Mouse (Mus musculus) hematopoietic stem cell, adult 5-6 weeks (primary cell): ENCODE measurements around the gene Pdlim7. TPM values are rescaled to one million over a fixed set of nuclear protein-coding genes. Genes with fewer than 3 reads are reported as not detected.
A peak's percentile ranks its signal among the peaks of the same experiment; 100 is the strongest.

Experiments used
- ATAC-seq, 2 experiments: fragments of 125-278 bp in 1 of 2; replicated peaks in 1 of 2; 2 replicates each; pipeline ENCODE4 v1.8.0; 2016 to 2017; ENCODE audit warnings: inconsistent platforms in 2 of 2, mild to moderate bottlenecking in 2 of 2, moderate number of reproducible peaks in 2 of 2, low read depth in 1 of 2, moderate TSS enrichment in 1 of 2; ENCODE audit not compliant: low FRiP score in 2 of 2, poor library complexity in 2 of 2, severe bottlenecking in 2 of 2, insufficient read depth in 1 of 2, low TSS enrichment in 1 of 2
- total RNA-seq: library from RNA; stranded (forward); fragments of 172-1452, 232-1000 nt; gene quantifications from 2 replicates; pipeline ENCODE4 v1.2.3, GENCODE M21; 2017

Gene Pdlim7
- total RNA-seq = 8.1 and 10.0 TPM in 2 replicates

DNA sequence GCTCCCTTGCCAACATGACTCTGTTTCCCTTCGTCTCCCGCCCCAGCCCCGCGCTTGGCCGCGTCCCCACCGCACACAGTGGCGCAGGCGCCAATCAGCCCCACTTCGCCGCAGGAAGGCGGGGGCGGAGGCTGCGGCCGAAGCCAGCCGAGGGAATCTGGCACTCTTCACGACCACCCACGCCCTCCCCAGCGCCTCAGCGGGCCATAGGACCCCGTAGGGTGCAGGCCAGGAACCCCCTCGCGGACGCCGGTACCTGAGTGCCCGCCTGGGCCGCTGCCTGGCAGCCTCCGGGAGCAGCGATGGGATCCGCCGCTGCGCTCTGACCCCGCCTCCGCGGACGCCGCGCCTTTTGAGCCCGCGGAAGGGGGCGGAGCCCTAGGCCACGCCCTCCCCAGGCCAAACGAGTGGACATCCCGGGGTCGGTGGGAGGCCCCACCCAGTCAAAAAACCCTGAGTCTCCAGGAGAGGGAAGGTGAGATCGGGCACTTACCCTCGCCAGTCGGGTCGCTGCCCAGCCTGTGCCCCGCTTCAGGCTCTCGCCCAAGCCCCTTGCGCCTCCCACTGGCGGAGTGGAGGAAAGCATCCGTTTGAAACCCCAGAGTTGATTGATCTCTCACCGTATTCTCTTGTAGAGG, at the start of gene Pdlim7:
Gene Pdlim7 (minus strand): TSS at position 566 of the 638 bp plus-strand sequence.
- ATAC-seq = peak; percentile 51 to 63

- ATAC-seq = no peak
These were observed 44.0 kb upstream of the Pdlim7 start for GRCm38 (mm10) chr13:55557499-55557898.

DNA sequence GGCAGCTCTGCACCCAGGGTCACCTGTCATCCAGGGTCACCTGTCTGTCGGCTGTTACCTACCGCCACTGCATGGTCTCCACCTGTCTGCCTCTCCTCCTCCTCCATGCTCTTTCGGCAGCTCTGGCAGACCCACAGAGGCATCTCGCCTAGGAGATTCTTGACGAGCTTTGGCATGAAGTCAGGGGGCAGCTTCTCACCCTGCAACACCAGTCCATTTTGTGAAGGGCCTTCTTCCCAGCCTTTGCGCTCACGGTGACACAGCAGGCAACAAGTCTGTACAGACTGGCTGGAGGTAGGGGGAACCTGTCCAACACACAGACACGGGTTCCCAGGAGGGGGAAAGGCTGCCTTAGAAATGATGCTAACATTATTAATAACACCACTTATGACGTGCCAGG, 42.4 kb upstream of the Pdlim7 start:
- ATAC-seq = no peak

GRCm38 (mm10) chr13:55549061-55549460, 35.6 kb upstream of the Pdlim7 start:
- no peak for ATAC-seq

GRCm38 (mm10) chr13:55548426-55548825, 35.0 kb upstream of the Pdlim7 start:
- no peak for ATAC-seq

GRCm38 (mm10) chr13:55547916-55548315, 34.4 kb upstream of the Pdlim7 start:
- ATAC-seq = no peak

GRCm38 (mm10) chr13:55544792-55545191, 31.3 kb upstream of the Pdlim7 start:
- ATAC-seq = 0 out of 4 replicates have a peak, but pooled peaks of 1 of the 2 experiments have one; percentile 16

GRCm38 (mm10) chr13:55543447-55543846, 30.0 kb upstream of the Pdlim7 start:
- ATAC-seq = no peak

- ATAC-seq = no peak
These were observed 29.4 kb upstream of the Pdlim7 start for GRCm38 (mm10) chr13:55542891-55543290.

GRCm38 (mm10) chr13:55540933-55541332, 27.5 kb upstream of the Pdlim7 start:
- ATAC-seq = no peak

DNA sequence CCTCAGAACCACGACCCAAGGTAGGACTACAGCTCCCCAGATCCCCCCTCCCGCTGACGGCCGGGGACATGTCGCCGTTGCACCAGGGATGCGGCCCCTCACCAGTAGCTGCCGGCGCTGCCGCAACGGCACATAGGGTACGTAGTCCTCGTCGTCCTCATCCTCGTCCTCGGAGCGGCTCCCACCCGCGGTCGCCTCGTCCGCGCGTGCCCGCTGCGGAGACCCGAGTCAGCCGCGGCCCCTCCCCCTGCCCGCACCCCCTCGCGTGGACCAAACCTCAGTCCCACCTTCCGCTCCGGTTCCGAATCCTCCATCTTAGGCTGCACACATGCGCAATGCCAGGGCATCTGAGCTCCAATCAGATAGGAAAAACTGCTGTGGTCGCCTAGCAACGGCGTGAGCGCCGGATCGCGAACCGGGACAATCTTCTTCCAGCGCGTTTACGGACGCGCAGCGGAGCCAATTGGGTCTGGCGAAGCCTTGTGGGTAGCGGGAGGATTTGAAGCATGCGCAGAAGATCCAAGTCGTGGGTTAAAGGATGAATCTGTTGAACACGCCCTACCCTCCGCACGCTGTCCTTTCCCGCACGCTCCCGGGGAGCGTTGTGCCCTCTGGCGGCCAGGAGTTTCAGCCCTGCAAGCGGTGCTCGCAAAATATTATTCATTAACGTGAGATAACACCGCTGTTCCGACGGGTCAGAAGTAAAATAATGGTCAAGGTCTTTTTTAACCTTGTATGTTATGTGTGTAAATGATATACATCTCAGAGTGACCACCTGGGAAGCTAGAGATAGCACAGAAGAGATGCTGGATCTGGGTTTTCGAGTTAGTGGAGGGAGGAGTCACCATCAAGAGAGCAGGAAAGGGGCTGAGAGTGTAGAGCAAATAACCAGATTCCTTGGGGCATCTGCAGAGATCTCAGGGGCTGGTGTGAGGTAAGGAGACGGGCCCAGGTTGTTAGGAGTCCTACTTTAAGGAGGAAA, 23.0 kb upstream of the Pdlim7 start, which contains the start of gene Ddx41:
Gene Ddx41 (minus strand): TSS at position 465 of the 982 bp plus-strand sequence.
- peak; percentile 93 to 98 for ATAC-seq

- ATAC-seq = no peak
These were observed 22.3 kb upstream of the Pdlim7 start for GRCm38 (mm10) chr13:55535796-55536193.

DNA sequence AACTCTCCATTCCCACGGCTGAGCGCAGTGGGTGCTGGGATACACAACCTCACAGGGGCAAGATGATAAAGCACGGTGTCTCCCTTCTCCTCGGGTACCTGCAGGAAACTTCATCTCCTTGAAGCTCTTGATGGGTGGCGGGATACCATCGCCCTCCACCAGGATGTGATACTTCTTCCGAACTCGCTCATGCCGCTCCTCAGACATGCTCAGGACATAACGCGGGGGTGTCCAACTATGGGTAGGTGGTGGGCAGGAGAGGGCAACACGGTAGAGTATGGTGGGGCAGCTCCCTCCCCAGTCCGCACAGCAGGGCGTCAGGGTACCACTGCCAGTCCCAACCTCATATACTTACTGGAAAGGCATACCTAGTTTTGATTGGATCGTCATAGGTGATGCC, 21.7 kb upstream of the Pdlim7 start:
- no peak for ATAC-seq

- peak in 1 of 2 experiments; percentile 23; a peak in 1 of 4 replicates for ATAC-seq
These were observed 15.9 kb upstream of the Pdlim7 start, which contains the start of gene Dok3 for GRCm38 (mm10) chr13:55529198-55529915. Gene Dok3 (minus strand): TSS chr13:55529296.

DNA sequence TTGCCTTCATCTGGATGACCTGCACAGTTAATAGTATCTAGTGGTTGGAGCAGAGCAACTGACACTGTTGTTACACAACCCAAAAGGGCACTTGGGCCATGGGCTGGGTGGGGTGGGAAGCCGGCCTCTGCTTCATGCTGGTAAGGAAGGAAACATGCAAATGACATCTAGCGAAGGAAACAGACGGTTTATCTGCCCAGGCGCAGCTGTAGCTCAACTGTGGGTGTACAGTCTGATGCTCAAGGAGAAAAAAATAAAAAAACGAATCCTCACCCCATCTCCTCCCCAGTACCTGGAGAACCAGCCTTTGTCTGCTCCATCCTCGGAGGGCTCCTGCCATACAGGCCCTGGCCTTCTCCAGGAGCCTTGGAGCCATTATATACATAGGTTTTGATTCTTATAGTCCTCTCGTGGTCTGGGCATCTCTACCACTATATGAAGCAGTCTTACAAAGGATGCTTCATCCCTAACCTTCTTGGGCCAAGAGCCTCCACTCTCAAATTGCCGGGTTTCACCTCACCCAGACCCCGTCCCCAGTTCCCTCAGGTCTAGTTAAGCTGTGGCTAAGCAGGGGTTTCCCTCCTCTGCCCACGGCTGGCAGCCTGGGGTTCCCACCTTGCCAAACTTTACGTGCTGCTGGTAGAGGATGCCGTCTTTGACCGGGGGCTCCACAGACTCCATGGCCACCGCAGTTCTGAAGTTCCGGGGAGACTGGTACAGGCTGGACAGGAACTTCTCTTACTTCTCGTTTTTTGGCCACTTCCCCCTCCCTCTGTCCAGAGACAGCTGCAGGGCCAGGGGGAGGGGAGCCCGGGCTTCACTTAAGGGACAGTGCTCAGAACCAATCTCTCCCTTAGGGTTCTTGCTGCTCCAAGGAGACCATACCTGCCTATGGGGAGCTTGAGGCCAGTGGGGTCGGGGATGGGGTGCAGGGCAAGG, 14.6 kb upstream of the Pdlim7 start:
- peak; percentile 38 to 41; a peak in 3 of 4 replicates for ATAC-seq

GRCm38 (mm10) chr13:55527212-55527611, 13.7 kb upstream of the Pdlim7 start:
- ATAC-seq = no peak
